Mouse (Mus musculus) lung, postnatal 10 days (tissue): Measurements from ENCODE around the gene Dera.

Experiments
- DNase-seq: peaks from one replicate; pipeline ENCODE4 v3.0.0; 2021

The Dera gene

GRCm38 (mm10) chr6:137808706-137809105 lies 54.4 kb downstream of the Dera start:
- no peak for DNase-seq

- DNase-seq = no peak
Observed at GRCm38 (mm10) chr6:137810136-137810535, 55.8 kb downstream of the Dera start.

- DNase-seq = no peak
Observed at GRCm38 (mm10) chr6:137814006-137814405, 59.7 kb downstream of the Dera start.

- no peak for DNase-seq
Observed at GRCm38 (mm10) chr6:137816508-137816907, 62.2 kb downstream of the Dera start.

GRCm38 (mm10) chr6:137822550-137822949 lies 68.2 kb downstream of the Dera start:
- DNase-seq = no peak

- DNase-seq = no peak
Observed at GRCm38 (mm10) chr6:137824046-137825021, 70.0 kb downstream of the Dera start.

- DNase-seq = no peak
Observed at GRCm38 (mm10) chr6:137825022-137825613, 70.8 kb downstream of the Dera start.

GRCm38 (mm10) chr6:137829056-137829776 lies 74.9 kb downstream of the Dera start:
- no peak for DNase-seq

- DNase-seq = no peak
Observed at GRCm38 (mm10) chr6:137836799-137837198, 82.5 kb downstream of the Dera start.

GRCm38 (mm10) chr6:137843337-137843736 lies 89.0 kb downstream of the Dera start:
- DNase-seq = no peak

GRCm38 (mm10) chr6:137857198-137858194 lies 103.2 kb downstream of the Dera start:
- no peak for DNase-seq

GRCm38 (mm10) chr6:137869903-137870580 lies 115.7 kb downstream of the Dera start:
- no peak for DNase-seq

GRCm38 (mm10) chr6:137870667-137871066 lies 116.3 kb downstream of the Dera start:
- DNase-seq = no peak

GRCm38 (mm10) chr6:137872055-137872735 lies 117.8 kb downstream of the Dera start:
- peak; percentile 74 for DNase-seq

GRCm38 (mm10) chr6:137874471-137875244 lies 120.3 kb downstream of the Dera start:
- no peak for DNase-seq

- DNase-seq = no peak
Observed at GRCm38 (mm10) chr6:137885644-137886043, 131.3 kb downstream of the Dera start.

GRCm38 (mm10) chr6:137886210-137886979 lies 132.0 kb downstream of the Dera start:
- DNase-seq = no peak

GRCm38 (mm10) chr6:137887258-137887657 lies 132.9 kb downstream of the Dera start:
- DNase-seq = no peak

- no peak for DNase-seq
Observed at GRCm38 (mm10) chr6:137897671-137898070, 143.3 kb downstream of the Dera start.
